Mouse (Mus musculus) myocyte (in vitro differentiated cells): ENCODE results near the gene Agtr1b.

ENCODE experiments used
- CEBPB ChIP-seq: IDR thresholded peaks from 2 replicates; pipeline ENCODE4 v1.6.1; 2011; ENCODE audit warnings: mild to moderate bottlenecking, moderate library complexity; ENCODE audit not compliant: poor library complexity, insufficient read depth, severe bottlenecking
- E2F4 ChIP-seq: IDR thresholded peaks from one replicate; pipeline ENCODE4 v1.6.1; 2011; ENCODE audit warnings: mild to moderate bottlenecking, control low read depth, moderate library complexity; ENCODE audit not compliant: insufficient read depth
- MAX ChIP-seq: IDR thresholded peaks from one replicate; pipeline ENCODE4 v1.6.1; 2011; ENCODE audit warnings: low read depth, mild to moderate bottlenecking, control low read depth
- MYOD1 ChIP-seq, 3 experiments: IDR thresholded peaks; one replicate each; pipeline ENCODE4 v1.6.1; 2011; ENCODE audit warnings: control low read depth in 2 of 3, low read depth in 2 of 3, mild to moderate bottlenecking in 2 of 3, moderate library complexity in 1 of 3; ENCODE audit not compliant: insufficient read length in 2 of 3, control insufficient read depth in 1 of 3
- POLR2A ChIP-seq: IDR thresholded peaks from one replicate; pipeline ENCODE4 v1.6.1; 2011; ENCODE audit warnings: low read depth, mild to moderate bottlenecking, control low read depth, moderate library complexity; ENCODE audit not compliant: insufficient read length
- POLR2AphosphoS2 ChIP-seq: IDR thresholded peaks from one replicate; pipeline ENCODE4 v1.6.1; 2011; ENCODE audit warnings: low read depth, control low read depth; ENCODE audit not compliant: insufficient read length
- REST ChIP-seq: IDR thresholded peaks from one replicate; pipeline ENCODE4 v1.6.1; 2011; ENCODE audit warnings: mild to moderate bottlenecking, control low read depth, moderate library complexity; ENCODE audit not compliant: insufficient read depth, insufficient read length

DNA sequence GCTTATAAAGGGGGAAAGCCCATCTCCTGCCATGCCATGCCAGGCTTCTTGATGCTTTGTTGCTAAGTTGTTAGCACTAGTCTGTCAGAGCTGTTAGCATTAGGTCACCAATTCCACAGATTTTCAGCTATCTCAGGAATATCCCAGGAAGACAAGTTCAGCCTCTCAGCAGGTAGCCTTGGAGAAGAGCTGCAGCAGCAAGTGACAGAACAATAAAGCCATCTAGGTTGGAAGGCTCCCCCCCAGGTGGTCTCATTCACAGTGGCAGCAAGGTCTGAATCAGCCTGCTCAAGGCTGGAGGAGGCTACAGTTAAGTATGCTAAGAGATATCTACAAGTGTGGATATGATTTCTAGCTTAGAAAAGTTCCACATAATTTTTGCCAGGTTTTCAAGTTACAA, 75.6 kb downstream of the Agtr1b start:
- TF ChIP-seq MAX: no peak
- no peak for TF ChIP-seq CEBPB
- no peak for TF ChIP-seq POLR2A
- no peak for TF ChIP-seq MYOD1 (IDR thresholded peaks at IDR 0.05; ENCODE audit: control insufficient read depth in 1 of 3, insufficient read length in 2 of 3, low read depth in 2 of 3)
- TF ChIP-seq POLR2AphosphoS2: no peak
- no peak for TF ChIP-seq E2F4
- TF ChIP-seq REST: no peak
